Mouse (Mus musculus) ES-Bruce4 (cell line): ENCODE results near the gene St6galnac6. TPM values are rescaled to one million over a fixed set of nuclear protein-coding genes. Genes with fewer than 3 reads are reported as not detected.

ENCODE experiments used
- H3K27ac ChIP-seq: 2 replicates; pipeline ENCODE4 v1.5.1; 2012; ENCODE audit warnings: low read length, inconsistent platforms; ENCODE audit not compliant: insufficient read depth
- H3K27me3 ChIP-seq: 2 replicates; pipeline ENCODE4 v1.6.1; 2012; ENCODE audit warnings: mild to moderate bottlenecking, low read length, inconsistent platforms; ENCODE audit not compliant: control insufficient read depth, poor library complexity, insufficient read depth, severe bottlenecking
- H3K36me3 ChIP-seq: 2 replicates; pipeline ENCODE4 v1.6.1; 2012; ENCODE audit warnings: inconsistent platforms, mild to moderate bottlenecking, low read length, moderate library complexity; ENCODE audit not compliant: control insufficient read depth, poor library complexity, insufficient read depth, severe bottlenecking
- H3K4me1 ChIP-seq: one replicate; pipeline ENCODE4 v1.8.1; 2011; ENCODE audit warnings: low read length; ENCODE audit not compliant: control insufficient read depth, insufficient read depth
- H3K4me3 ChIP-seq: 2 replicates; pipeline ENCODE4 v1.5.1; 2011; ENCODE audit warnings: low read depth, mild to moderate bottlenecking, low read length
- H3K9ac ChIP-seq: 2 replicates; pipeline ENCODE4 v1.6.1; 2012; ENCODE audit warnings: low read depth, mild to moderate bottlenecking, inconsistent platforms; ENCODE audit not compliant: poor library complexity, severe bottlenecking
- H3K9me3 ChIP-seq: replicated peaks from 2 replicates; pipeline ENCODE4 v1.6.1; 2012; ENCODE audit warnings: mild to moderate bottlenecking, low read length, inconsistent platforms; ENCODE audit not compliant: control insufficient read depth, poor library complexity, insufficient read depth, severe bottlenecking
- CTCF ChIP-seq: IDR thresholded peaks from one replicate; pipeline ENCODE4 v1.8.1; 2011; ENCODE audit warnings: low read depth, low read length
- EP300 ChIP-seq: IDR thresholded peaks from 2 replicates; pipeline ENCODE4 v1.6.1; 2011; ENCODE audit warnings: low read depth, low read length; ENCODE audit not compliant: insufficient read depth
- POLR2A ChIP-seq: IDR thresholded peaks from one replicate; pipeline ENCODE4 v1.8.1; 2011; ENCODE audit warnings: low read length; ENCODE audit not compliant: insufficient read depth
- polyA plus RNA-seq: library from polyadenylated mRNA; stranded (reverse); fragments of >200 nt; gene quantifications from 2 replicates; pipeline ENCODE4 v1.2.4, GENCODE M21; 2011; ENCODE audit warnings: low read depth; ENCODE audit not compliant: missing spikeins, insufficient read depth, insufficient read length

Gene St6galnac6
- polyA plus RNA-seq, 1 experiment = 22.5 TPM

DNA sequence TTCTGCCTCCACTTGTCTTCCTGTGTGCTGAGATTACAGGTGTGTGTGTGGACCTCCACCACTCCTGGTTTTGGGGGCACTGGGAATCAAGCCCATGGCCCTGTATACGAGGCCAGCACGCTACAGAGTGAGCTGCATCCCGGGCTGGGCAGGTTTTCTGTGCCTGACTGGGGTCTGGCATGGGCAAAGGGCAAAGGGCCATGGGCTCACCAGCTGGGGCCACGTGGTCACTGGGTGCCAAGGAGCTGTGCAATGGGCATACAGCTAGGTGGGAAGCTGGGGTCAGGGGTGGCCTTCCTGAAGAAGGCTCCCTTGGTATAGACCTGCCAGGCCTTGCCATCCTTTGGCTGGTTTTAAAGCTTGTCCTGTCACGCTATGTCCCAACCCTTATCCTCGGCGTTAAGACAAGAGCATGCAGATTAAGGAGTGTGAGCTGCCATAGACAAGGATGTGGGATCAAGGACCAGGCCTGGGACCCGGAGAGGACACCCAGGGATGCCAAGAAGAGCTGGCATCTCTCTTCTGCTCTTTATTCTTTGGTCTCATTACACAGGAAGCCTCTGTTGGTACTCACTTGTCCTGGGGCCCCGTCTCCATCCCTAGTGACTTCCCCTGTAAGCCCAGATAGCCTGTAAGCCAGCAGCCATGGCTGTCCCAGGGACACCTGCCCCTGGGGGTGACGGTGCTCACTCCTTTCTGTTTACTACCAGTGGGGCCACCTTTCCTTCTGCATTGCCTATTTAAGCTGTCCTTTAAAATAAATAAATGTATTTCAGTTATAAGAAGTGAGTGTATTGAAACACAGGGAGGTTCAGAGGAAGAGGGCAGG lies 35.0 kb downstream of the St6galnac6 start:
- H3K9ac ChIP-seq = no peak overlapping the region
- no peak for TF ChIP-seq POLR2A
- no peak for TF ChIP-seq CTCF
- TF ChIP-seq EP300 = no peak
- H3K4me3 ChIP-seq = no peak overlapping the region
- no peaks in the 10 kb centered on the region for H3K9me3 ChIP-seq
- H3K27ac ChIP-seq = no peak overlapping the region
- H3K36me3 ChIP-seq = peaks cover 12% of the 10 kb centered on the region
- no peaks in the 10 kb centered on the region for H3K4me1 ChIP-seq
- H3K27me3 ChIP-seq = no peaks in the 10 kb centered on the region

GRCm38 (mm10) chr2:32636617-32637016 lies 37.1 kb downstream of the St6galnac6 start:
- H3K9ac ChIP-seq = no peak overlapping the region
- H3K4me1 ChIP-seq = no peaks in the 10 kb centered on the region
- no peaks in the 10 kb centered on the region for H3K9me3 ChIP-seq
- TF ChIP-seq POLR2A (no peak), EP300 (no peak), CTCF (no peak)
- H3K36me3 ChIP-seq = peaks cover 12% of the 10 kb centered on the region
- H3K27me3 ChIP-seq = no peaks in the 10 kb centered on the region
- no peak overlapping the region for H3K4me3 ChIP-seq
- no peak overlapping the region for H3K27ac ChIP-seq

GRCm38 (mm10) chr2:32637778-32638281 lies 38.3 kb downstream of the St6galnac6 start:
- H3K4me1 ChIP-seq = no peaks in the 10 kb centered on the region
- peak overlapping the region; percentile 13; the same call in 1 of the 2 replicates for H3K9ac ChIP-seq
- H3K27me3 ChIP-seq = no peaks in the 10 kb centered on the region
- H3K36me3 ChIP-seq = peaks cover 12% of the 10 kb centered on the region
- no peak overlapping the region for H3K27ac ChIP-seq
- peak overlapping the region; percentile 20; the same call in 1 of the 2 replicates for H3K4me3 ChIP-seq
- no peaks in the 10 kb centered on the region for H3K9me3 ChIP-seq
- no peak for TF ChIP-seq CTCF
- TF ChIP-seq EP300 = no peak
- no peak for TF ChIP-seq POLR2A

DNA sequence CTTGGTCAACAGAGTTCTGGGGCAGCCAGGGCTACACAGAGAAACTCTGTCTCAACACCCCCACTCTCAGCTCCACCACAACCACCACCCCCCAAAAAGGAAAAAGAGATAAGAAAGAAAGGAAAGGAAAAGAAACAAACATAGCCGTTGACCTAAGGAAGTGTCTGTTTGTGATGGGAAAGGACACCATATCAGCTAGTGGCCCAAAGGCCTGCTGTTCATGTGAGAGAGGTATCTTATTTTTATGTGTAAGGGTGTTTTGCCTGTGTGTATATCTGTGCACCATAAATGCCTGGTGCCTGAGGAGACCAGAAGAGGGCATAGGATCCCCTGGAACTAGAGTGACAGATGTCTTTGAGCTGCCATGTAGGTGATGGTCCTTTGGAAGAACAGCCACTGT lies 40.1 kb downstream of the St6galnac6 start:
- no peak overlapping the region for H3K9ac ChIP-seq
- no peaks in the 10 kb centered on the region for H3K9me3 ChIP-seq
- TF ChIP-seq POLR2A = no peak
- no peak for TF ChIP-seq EP300
- TF ChIP-seq CTCF = no peak
- 0 out of 2 replicates have a peak, but pooled peaks cover 1% of the 10 kb centered on the region for H3K36me3 ChIP-seq
- H3K4me3 ChIP-seq = no peak overlapping the region
- no peaks in the 10 kb centered on the region for H3K27me3 ChIP-seq
- no peak overlapping the region for H3K27ac ChIP-seq
- H3K4me1 ChIP-seq = no peaks in the 10 kb centered on the region

DNA sequence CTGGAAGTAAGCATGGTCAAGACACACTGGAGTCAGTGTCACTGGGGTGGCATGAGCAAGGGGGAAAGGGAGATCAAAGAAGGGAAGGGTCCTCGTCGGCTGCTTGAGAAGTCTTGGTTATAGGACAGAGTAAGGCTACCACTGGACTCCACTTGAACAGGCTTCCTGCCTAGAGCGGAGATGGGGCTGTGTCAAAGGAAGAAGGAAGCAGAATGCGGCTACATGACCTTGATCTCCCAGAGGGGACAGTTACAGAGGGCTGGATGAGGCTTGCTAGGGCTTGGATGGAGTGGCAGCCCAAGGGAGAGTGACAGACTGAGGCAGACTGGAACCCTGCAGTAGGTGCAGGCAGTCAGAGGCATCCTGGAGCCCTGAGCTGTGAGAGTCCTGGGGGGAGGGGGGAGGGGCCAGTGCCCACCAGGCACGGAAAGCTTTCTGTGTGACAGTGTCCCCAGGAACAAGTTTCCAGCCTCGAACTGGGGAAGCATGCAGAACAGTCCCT lies 41.1 kb downstream of the St6galnac6 start:
- TF ChIP-seq EP300 (no peak), CTCF (no peak), POLR2A (no peak)
- Histone ChIP-seq H3K4me3 (no peak overlapping the region), H3K9me3 (no peaks in the 10 kb centered on the region), H3K4me1 (peaks cover 2% of the 10 kb centered on the region), H3K9ac (no peak overlapping the region), H3K27me3 (no peaks in the 10 kb centered on the region), H3K27ac (no peak overlapping the region), H3K36me3 (no peaks in the 10 kb centered on the region)

DNA sequence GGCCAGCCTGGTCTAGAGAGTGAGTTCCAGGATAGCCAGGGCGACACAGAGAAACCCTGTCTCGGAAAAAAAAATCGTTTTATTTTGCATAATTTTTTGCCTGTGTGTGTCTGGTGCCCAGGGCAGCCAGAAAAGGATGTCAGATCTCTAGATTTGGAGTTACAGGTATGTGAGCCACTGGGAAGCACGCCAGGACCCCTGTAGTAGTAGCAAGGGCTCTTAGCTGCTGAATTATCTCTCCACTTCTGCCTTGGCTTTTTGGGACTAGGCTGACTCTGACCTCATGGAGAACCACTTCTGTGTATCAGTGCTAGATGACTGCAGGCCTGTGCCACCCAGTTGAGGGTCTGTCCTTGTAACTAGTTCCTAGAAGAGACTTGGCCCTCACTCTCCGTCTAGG lies 42.3 kb downstream of the St6galnac6 start:
- H3K27me3 ChIP-seq = no peaks in the 10 kb centered on the region
- TF ChIP-seq EP300 (no peak), POLR2A (no peak), CTCF (no peak)
- peaks cover 6% of the 10 kb centered on the region for H3K4me1 ChIP-seq
- no peaks in the 10 kb centered on the region for H3K9me3 ChIP-seq
- no peak overlapping the region for H3K9ac ChIP-seq
- no peak overlapping the region for H3K27ac ChIP-seq
- H3K4me3 ChIP-seq = no peak overlapping the region
- no peaks in the 10 kb centered on the region for H3K36me3 ChIP-seq
